Mouse (Mus musculus) urinary bladder, postnatal 4 days (tissue): ENCODE results near the gene Wfdc15a.
A peak's percentile ranks its signal among the peaks of the same experiment; 100 is the strongest.
"Not testable (repeated sequence)": the region's sequence is repeated elsewhere in the genome, so short reads cannot be mapped to it uniquely, and the experiment has no call there.

Experiments used
- DNase-seq, 2 experiments: peaks; one replicate each; pipeline ENCODE4 v3.0.0; 2021 to 2022; ENCODE audit warnings: low spot score in 2 of 2

Gene Wfdc15a

GRCm38 (mm10) chr2:164199626-164200327 is at the start of gene Wfdc15a:
TSS of gene Wfdc15a (minus strand) at chr2:164200130.
- DNase-seq: peak in 1 of 2 experiments; percentile 46

GRCm38 (mm10) chr2:164238366-164238765 is 38.4 kb upstream of the Wfdc15a start, which contains the start of gene Svs2:
TSS of gene Svs2 (minus strand) at chr2:164238466.
- DNase-seq: no peak

- DNase-seq: no peak
Observed at GRCm38 (mm10) chr2:164232671-164233070, 32.7 kb upstream of the Wfdc15a start.

- DNase-seq: no peak
Observed at GRCm38 (mm10) chr2:164228361-164229070, 28.6 kb upstream of the Wfdc15a start.

- no peak for DNase-seq
Observed at GRCm38 (mm10) chr2:164221522-164221921, 21.6 kb upstream of the Wfdc15a start, which contains the start of gene Wfdc15b. TSS of gene Wfdc15b (minus strand) at chr2:164221660.

GRCm38 (mm10) chr2:164219295-164219694 is 19.4 kb upstream of the Wfdc15a start:
- no peak for DNase-seq

GRCm38 (mm10) chr2:164212711-164213110 is 12.8 kb upstream of the Wfdc15a start:
- DNase-seq: no peak

GRCm38 (mm10) chr2:164210892-164211291 is 11.0 kb upstream of the Wfdc15a start:
- DNase-seq: no peak

GRCm38 (mm10) chr2:164206676-164207075 is 6.7 kb upstream of the Wfdc15a start:
- no peak for DNase-seq

- not testable (repeated sequence) for DNase-seq
Observed at GRCm38 (mm10) chr2:164206011-164206410, 6.1 kb upstream of the Wfdc15a start.

GRCm38 (mm10) chr2:164196700-164196990 is 3.3 kb downstream of the Wfdc15a start:
- peak in 1 of 2 experiments; percentile 10 for DNase-seq

GRCm38 (mm10) chr2:164195971-164196699 is 3.8 kb downstream of the Wfdc15a start:
- peak; percentile 11 to 22 for DNase-seq

GRCm38 (mm10) chr2:164194959-164195630 is 4.8 kb downstream of the Wfdc15a start:
- peak; percentile 7 to 40 for DNase-seq

- peak; percentile 9 to 22 for DNase-seq
Observed at GRCm38 (mm10) chr2:164192279-164192678, 7.7 kb downstream of the Wfdc15a start.

GRCm38 (mm10) chr2:164190576-164190975 is 9.4 kb downstream of the Wfdc15a start, which contains the start of gene Wfdc12:
TSS of gene Wfdc12 (minus strand) at chr2:164190608.
- DNase-seq: peak in 1 of 2 experiments; percentile 54

GRCm38 (mm10) chr2:164188722-164189121 is 11.2 kb downstream of the Wfdc15a start:
- DNase-seq: peak in 1 of 2 experiments; percentile 45

- peak in 1 of 2 experiments; percentile 43 for DNase-seq
Observed at GRCm38 (mm10) chr2:164184145-164184719, 15.7 kb downstream of the Wfdc15a start.

- no peak for DNase-seq
Observed at GRCm38 (mm10) chr2:164183340-164183739, 16.6 kb downstream of the Wfdc15a start.

- peak in 1 of 2 experiments; percentile 54 for DNase-seq
Observed at GRCm38 (mm10) chr2:164182692-164183255, 17.2 kb downstream of the Wfdc15a start, which contains the start of gene Wfdc5. TSS of gene Wfdc5 (minus strand) at chr2:164182742.

GRCm38 (mm10) chr2:164180770-164181169 is 19.2 kb downstream of the Wfdc15a start:
- no peak for DNase-seq

GRCm38 (mm10) chr2:164180124-164180523 is 19.8 kb downstream of the Wfdc15a start:
- DNase-seq: peak in 1 of 2 experiments; percentile 57
